Mouse (Mus musculus): ENCODE measurements at regions not wholly inside any gene's neighbourhood (a gene's known extent, or its start where the extent isn't known, plus 50 kb on each side); places are given as distances from the start of the nearest gene placed in this dataset.
"Not testable (repeated sequence)": the region's sequence is repeated elsewhere in the genome, so short reads cannot be mapped to it uniquely, and the experiment has no call there.

- no peak for DNase-seq
These were observed 336.5 kb downstream of the Fscb start for GRCm38 (mm10) chr12:64137997-64138396.

- DNase-seq, result no peak
These were observed 358.1 kb downstream of the Fscb start for GRCm38 (mm10) chr12:64116438-64116837.

DNA sequence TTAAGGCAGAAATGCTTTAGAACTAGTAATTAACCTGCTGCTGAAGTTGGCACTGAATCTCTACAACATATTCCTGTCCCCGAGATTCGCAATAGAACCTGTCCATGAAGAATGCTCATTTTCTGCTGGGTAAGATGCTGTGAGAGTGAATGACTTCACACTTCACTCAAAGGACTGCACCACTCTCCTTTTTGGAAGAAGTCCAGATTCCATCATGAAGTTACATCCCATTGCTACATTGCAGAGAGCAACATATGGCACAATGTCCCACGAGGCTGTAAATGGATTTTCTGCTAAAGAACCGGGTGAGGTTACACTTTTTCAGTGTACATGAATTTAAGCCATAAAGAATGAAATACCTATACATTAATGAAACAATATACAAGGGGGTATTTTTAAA is 360.0 kb downstream of the Fscb start:
- DNase-seq, result no peak

- peak in 1 of 2 experiments; percentile 3 for DNase-seq
These were observed 370.3 kb downstream of the Fscb start for GRCm38 (mm10) chr12:64104214-64104613.

DNA sequence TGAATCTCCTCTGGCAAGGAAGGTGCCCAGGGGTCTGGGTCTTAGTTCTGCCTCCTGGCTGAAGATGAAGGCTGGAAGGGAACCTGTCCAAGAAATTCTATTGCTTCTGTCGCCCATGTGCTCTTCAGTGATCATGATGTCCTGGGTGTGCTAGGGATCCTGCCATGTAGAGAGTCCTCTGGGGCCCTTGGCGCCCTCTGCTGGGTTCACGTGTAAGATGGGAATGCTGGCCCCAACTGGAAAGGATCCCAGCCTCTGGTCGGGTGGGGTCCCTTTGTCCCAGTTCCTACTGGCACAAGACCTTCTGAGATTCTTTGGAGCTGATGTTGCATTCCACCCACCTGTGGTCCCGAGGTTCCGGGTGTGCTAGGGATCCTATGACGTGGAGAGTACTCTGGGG is 397.7 kb downstream of the Fscb start:
- no peak for DNase-seq

- DNase-seq, result no peak
These were observed 429.0 kb downstream of the Fscb start for GRCm38 (mm10) chr12:64045528-64045927.

DNA sequence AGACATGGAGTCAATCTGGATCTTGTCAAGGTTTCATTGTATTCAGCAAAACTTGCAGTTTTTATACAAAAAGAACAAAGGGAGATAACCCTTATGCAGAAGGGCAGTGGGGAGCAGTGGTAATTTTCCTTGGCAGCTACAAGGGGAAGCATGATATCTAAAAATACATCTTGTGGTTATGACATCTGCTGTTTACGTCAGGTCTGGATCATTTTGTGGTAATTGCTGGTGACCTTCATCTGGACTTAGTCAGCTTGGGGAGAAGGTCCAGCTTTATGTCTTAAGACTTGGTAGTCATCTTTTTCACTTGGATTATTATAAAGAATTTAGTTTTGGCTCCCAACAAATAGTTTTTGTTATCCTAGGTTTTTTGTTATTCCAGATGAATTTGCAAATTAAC is 465.9 kb downstream of the Fscb start:
- DNase-seq, result not testable (repeated sequence)
